Mouse (Mus musculus) layer of hippocampus, adult 11-12 months (tissue): ENCODE data around the gene Kalrn.

ENCODE experiments used
- DNase-seq: peaks from one replicate; pipeline ENCODE4 v3.0.0; 2022; ENCODE audit warnings: low spot score

The Kalrn gene

DNA sequence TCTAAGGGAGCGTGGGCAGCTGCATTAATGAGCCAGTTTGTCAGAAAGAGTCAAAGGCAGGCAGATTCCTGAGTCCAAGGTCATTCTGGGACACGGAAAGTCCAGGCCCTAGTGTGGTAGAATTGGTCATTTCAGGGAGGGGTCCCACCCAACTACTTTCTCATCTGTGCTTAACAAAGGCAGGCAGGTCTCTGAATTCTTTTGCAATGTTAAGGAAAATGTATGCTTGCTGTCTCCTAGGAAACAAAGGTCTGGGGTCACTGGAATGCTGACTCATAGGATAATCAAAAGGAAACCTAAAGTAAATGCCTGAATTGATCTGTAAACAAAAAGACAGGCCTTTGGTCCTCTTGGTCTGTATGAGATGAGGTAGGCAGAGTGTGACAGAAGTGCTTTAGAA, 593.5 kb downstream of the Kalrn start:
- DNase-seq = no peak

- no peak for DNase-seq
Measured at GRCm38 (mm10) chr16:33967283-33967640, 606.1 kb downstream of the Kalrn start.

- peak; percentile 85 for DNase-seq
Measured at GRCm38 (mm10) chr16:33966538-33967282, 606.6 kb downstream of the Kalrn start, which contains the start of gene Umps. Umps (minus strand) TSS chr16:33967038.

- DNase-seq = no peak
Measured at GRCm38 (mm10) chr16:33965878-33966537, 607.3 kb downstream of the Kalrn start.

GRCm38 (mm10) chr16:33963509-33963908, 609.8 kb downstream of the Kalrn start:
- no peak for DNase-seq

DNA sequence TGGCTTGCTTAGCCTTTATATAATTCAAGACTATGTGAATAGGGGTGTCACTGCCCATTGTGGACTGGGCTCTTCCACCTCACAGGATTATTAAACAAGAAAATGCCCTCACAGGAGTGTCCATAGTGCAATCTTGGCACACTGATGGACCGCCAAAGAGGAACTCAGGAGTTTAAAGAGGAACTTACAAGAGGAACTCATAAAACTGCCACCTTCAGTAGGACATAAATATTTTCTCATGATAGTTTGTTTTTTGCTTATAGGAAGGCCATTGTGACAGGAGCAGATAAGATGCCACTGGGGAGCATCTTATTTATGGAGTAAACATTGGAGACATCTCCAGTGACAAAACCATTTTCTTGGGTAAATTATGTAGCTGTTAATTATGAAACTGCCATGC, 618.5 kb downstream of the Kalrn start:
- no peak for DNase-seq

GRCm38 (mm10) chr16:33953008-33953407, 620.3 kb downstream of the Kalrn start:
- no peak for DNase-seq

- DNase-seq = peak; percentile 91
Measured at GRCm38 (mm10) chr16:33950830-33951229, 622.5 kb downstream of the Kalrn start.

GRCm38 (mm10) chr16:33950386-33950785, 622.9 kb downstream of the Kalrn start:
- DNase-seq = no peak

DNA sequence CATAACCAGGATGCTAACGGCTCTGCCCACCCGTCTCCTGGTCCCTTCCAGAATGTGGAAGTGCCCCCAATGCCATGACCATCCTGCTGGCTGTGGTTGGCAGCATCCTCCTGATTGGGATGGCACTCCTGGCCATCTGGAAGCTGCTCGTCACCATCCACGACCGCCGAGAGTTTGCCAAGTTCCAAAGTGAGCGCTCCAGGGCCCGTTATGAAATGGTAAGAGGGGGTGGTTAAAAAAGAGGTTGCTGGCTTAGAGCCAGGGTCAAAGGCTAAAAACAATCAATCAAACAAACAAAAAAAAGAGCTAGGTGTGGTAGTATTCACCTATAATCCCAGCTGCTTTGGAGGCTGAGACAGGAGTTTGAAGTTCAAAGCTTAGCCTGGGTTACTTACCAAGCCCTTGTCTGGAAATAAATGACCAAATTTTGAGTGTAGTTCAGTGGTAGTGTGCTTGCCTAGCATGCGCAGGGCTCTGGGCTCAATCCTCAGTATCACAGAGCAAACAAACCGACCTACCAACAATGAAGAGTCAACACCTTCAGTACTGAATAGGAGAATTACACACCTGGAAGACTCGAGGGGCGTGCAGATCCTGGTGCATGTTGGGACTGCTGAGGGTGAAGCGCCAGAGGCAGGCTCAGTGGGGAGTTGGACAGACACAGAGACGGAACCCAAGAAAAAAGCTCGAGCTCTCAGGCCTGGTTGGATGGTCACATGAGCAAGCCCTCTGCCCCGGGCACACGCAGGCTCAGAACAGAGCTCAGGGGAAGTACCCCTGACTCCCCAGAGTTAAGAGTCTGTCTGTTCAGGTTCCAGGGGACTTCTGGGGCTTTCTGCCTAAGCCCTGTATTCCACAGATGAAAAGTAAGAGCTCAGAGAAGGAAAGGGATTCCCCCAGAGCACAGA, 625.4 kb downstream of the Kalrn start:
- no peak for DNase-seq

- no peak for DNase-seq
Measured at GRCm38 (mm10) chr16:33946021-33946420, 627.3 kb downstream of the Kalrn start.

DNA sequence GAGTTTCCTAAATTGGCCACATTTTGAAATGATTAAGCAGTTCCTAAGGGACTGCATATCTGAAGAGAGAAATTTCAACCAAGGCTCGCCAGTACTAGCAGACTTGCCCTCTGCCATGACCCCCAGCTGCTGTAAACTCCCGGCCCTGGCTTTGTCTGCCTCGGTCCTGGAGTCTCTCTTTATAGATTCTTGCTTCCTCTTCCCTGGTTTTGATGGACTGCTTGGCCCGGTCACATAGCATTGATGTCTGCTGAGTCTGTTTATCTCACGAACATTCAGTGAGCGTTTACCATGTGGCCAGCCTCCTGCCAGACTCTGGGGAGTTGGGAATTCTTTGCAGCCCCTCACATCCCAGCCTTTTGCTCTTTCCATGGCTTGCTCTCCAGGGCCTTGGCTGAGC, 628.6 kb downstream of the Kalrn start:
- no peak for DNase-seq

- no peak for DNase-seq
Measured at GRCm38 (mm10) chr16:33944126-33944525, 629.2 kb downstream of the Kalrn start.

DNA sequence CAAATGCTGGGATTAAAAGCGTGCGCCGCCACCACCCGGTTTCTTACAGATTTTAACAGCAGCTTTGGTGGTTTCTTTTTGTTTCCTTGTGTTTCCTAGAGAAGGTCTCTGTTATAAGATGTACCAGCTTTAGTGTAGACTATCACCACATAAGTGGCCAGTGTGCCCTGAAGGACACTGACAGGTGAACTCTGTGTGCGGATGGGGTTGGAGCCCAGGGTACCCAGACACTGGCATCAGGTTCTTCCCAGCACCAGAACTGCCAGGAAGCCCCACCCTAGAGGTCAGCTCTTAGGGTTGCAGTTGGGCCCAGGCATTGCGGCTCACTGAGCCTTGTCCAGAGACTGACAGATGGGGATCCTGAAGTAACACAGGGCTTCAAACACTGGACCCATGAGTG, 629.9 kb downstream of the Kalrn start:
- DNase-seq = no peak

GRCm38 (mm10) chr16:33942341-33942740, 631.0 kb downstream of the Kalrn start:
- no peak for DNase-seq

- DNase-seq = peak; percentile 35
Measured at GRCm38 (mm10) chr16:33941271-33941781, 632.0 kb downstream of the Kalrn start.

- DNase-seq = no peak
Measured at GRCm38 (mm10) chr16:33940095-33940494, 633.2 kb downstream of the Kalrn start.

GRCm38 (mm10) chr16:33939636-33940035, 633.7 kb downstream of the Kalrn start:
- no peak for DNase-seq

GRCm38 (mm10) chr16:33939133-33939531, 634.2 kb downstream of the Kalrn start:
- DNase-seq = no peak

DNA sequence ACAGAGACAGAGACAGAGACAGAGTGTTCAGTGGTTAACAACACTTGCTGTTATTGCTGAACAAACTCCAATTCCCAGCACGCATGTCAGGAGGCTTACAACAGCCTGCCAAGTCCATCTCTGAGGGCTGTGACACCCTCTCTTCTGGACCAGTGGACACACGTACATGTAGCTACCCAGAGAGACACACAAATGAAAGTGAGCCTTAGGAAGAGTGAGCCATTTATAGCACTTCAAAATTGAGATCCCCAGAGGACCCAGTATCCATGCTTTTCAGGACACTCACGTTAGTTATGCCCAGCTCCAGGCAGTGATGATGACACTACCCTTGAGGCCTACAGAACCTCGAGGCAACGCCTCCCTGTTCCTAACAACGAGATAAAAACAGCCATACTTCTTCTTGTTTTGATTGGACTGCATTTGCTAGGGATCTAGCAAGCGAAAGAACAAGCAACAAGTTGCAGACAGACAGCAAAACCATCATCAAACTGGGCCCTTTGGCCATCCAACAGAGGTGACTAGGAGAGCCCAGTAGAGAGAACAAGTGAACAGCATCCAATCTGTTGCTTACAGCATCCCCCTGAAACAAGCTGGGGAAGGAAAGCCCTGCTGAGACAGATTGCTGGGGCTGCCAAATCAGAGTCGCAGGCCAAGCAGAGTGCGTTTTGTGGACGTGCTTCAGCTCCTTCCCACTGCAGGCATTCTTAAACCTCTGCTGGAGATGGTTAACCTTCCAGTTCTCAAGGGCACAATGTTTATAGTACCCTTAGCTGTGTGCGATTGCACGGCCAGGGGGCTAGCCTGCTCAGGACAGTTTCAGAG, 634.8 kb downstream of the Kalrn start:
- no peak for DNase-seq

DNA sequence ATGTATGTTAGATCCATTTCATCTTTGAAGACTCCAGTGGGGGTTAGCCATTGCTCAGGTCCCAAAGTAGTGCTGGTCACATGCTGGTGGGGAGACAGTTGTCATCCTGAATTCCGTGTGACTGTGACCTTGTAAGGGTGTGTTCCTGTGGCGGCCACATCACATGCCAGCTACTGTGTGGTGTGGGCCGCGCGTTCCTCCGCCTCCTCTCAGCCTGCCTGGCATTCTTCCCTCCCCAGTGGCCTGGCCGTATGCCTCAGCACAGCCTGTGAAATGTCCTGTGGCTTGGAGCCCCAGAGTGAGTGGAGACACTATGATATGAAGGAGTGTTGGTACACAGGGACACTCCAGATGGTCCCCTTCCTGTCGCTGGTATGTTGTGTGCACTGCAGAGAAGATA, 635.8 kb downstream of the Kalrn start:
- peak; percentile 75 for DNase-seq

GRCm38 (mm10) chr16:33936885-33937284, 636.4 kb downstream of the Kalrn start:
- DNase-seq = no peak
